Mouse (Mus musculus): ENCODE measurements around the gene Med8. TPM values are rescaled to one million over a fixed set of nuclear protein-coding genes. Genes with fewer than 3 reads are reported as not detected.
A peak's percentile ranks its signal among the peaks of the same experiment; 100 is the strongest.

Med8 gene
- polyA plus RNA-seq, 1 experiment from 2014 or later: 69.4 TPM

DNA sequence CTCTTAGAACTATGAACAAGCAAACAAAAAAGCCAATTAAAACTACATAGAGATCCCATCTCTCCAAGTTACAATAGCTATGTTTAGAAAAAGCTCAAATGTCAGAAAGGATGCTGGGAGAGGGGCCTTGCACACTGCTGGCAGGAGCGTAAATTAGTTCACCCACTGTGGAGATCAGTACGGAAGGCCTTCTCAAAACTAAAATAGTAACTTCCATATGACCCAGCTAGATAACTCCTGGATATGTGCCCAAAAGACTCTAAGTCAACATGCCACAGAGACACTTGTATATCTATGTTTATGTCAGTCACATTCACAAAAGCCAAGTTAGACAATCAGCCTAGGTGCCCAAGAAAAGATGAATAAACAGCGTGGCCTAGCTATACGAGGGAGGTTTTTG is 13.8 kb upstream of the Med8 start:
- H3K27me3 ChIP-seq (ENCODE audit: control insufficient read depth, insufficient read depth, low read length): no peaks in the 10 kb centered on the region
- 21% methylated on average over 4 of the region's 4 CpGs for WGBS
- peaks cover 88% of the 10 kb centered on the region for H3K36me3 ChIP-seq (ENCODE audit: control insufficient read depth, insufficient read depth, low read length)
- no peak overlapping the region for H3K4me2 ChIP-seq (ENCODE audit: low read length)
- no peaks in the 10 kb centered on the region for H3K9me3 ChIP-seq (ENCODE audit: control insufficient read depth, low read length)
- 0 out of 2 replicates have a peak, but pooled peaks have one; percentile 23 for ATAC-seq (ENCODE audit: insufficient number of reproducible peaks, insufficient read depth, low FRiP score, low read depth)
- H3K4me1 ChIP-seq (ENCODE audit: control insufficient read depth in 2 of 2, insufficient read depth in 2 of 2, low read length in 2 of 2): peaks cover 15 to 21% of the 10 kb centered on the region in 2 experiments
- H3K27ac ChIP-seq (replicated peaks in 1 of 2; ENCODE audit: control insufficient read depth in 1 of 2, insufficient read depth in 1 of 2, low read depth in 2 of 2, low read length in 2 of 2): peak overlapping the region; percentile 83
- no peak overlapping the region for H3K9ac ChIP-seq (ENCODE audit: low read length)
- H3K4me3 ChIP-seq (ENCODE audit: control insufficient read depth in 1 of 2, insufficient read depth in 1 of 2, low read depth in 1 of 2, low read length in 2 of 2): no peak overlapping the region

DNA sequence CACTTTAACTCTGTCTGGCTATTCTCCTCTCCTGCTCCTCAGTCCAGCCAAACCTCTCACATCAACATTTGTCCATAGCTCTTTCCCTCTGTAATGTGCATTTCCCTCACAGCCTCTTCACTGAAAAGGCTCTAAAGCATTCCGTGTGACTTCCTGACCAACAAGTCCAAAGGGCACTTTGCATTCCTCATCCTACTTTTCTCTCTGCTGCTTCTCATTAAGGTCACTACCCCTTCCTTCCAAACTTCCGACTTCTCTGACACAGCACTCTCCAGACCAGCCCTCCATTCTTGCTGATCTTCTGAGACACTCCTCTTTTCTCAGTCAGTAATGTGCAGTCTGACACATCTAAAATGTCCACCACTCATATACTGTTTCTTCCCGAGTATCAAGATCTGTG is 12.7 kb upstream of the Med8 start:
- H3K9ac ChIP-seq (ENCODE audit: low read length): no peak overlapping the region
- WGBS: 66% methylated on average over 3 of the region's 3 CpGs
- H3K9me3 ChIP-seq (ENCODE audit: control insufficient read depth, low read length): no peaks in the 10 kb centered on the region
- H3K27ac ChIP-seq (replicated peaks in 1 of 2; ENCODE audit: control insufficient read depth in 1 of 2, insufficient read depth in 1 of 2, low read depth in 2 of 2, low read length in 2 of 2): peak overlapping the region in 1 of 2 experiments; percentile 35; a peak in 1 of 4 replicates
- H3K36me3 ChIP-seq (ENCODE audit: control insufficient read depth, insufficient read depth, low read length): peaks cover 88% of the 10 kb centered on the region
- peaks cover 15 to 21% of the 10 kb centered on the region in 2 experiments for H3K4me1 ChIP-seq (ENCODE audit: control insufficient read depth in 2 of 2, insufficient read depth in 2 of 2, low read length in 2 of 2)
- H3K4me3 ChIP-seq (ENCODE audit: control insufficient read depth in 1 of 2, insufficient read depth in 1 of 2, low read depth in 1 of 2, low read length in 2 of 2): no peak overlapping the region
- no peak for ATAC-seq (ENCODE audit: insufficient number of reproducible peaks, insufficient read depth, low FRiP score, low read depth)
- no peaks in the 10 kb centered on the region for H3K27me3 ChIP-seq (ENCODE audit: control insufficient read depth, insufficient read depth, low read length)
- H3K4me2 ChIP-seq (ENCODE audit: low read length): no peak overlapping the region

DNA sequence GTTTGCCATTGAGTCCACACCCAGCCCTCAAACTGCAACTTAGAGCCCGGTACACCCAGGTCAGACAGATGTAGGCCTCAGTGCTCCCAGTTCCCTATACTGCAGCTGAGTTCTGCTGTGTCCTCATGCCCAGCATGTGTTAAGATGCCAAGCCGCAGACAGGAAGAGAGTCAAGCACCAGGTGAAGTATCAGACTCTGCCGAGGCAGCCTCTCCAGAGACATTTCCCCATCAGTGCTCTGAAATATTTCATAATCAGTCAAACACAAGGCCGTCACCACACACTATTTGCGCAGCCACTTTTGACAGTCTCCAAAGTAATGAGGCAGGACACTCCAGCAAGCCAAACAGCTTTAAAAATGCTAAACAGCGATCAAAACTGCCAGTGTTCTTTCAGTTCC is 10.7 kb upstream of the Med8 start:
- no peak for ATAC-seq (ENCODE audit: insufficient number of reproducible peaks, insufficient read depth, low FRiP score, low read depth)
- peaks cover 15 to 24% of the 10 kb centered on the region in 2 experiments for H3K4me1 ChIP-seq (ENCODE audit: control insufficient read depth in 2 of 2, insufficient read depth in 2 of 2, low read length in 2 of 2)
- H3K27ac ChIP-seq (replicated peaks in 1 of 2; ENCODE audit: control insufficient read depth in 1 of 2, insufficient read depth in 1 of 2, low read depth in 2 of 2, low read length in 2 of 2): no peak overlapping the region
- H3K27me3 ChIP-seq (ENCODE audit: control insufficient read depth, insufficient read depth, low read length): no peaks in the 10 kb centered on the region
- H3K9ac ChIP-seq (ENCODE audit: low read length): no peak overlapping the region
- WGBS: 93% methylated on average over 6 of the region's 6 CpGs
- no peak overlapping the region for H3K4me2 ChIP-seq (ENCODE audit: low read length)
- H3K9me3 ChIP-seq (ENCODE audit: control insufficient read depth, low read length): no peaks in the 10 kb centered on the region
- peaks cover 88% of the 10 kb centered on the region for H3K36me3 ChIP-seq (ENCODE audit: control insufficient read depth, insufficient read depth, low read length)
- no peak overlapping the region for H3K4me3 ChIP-seq (ENCODE audit: control insufficient read depth in 1 of 2, insufficient read depth in 1 of 2, low read depth in 1 of 2, low read length in 2 of 2)

DNA sequence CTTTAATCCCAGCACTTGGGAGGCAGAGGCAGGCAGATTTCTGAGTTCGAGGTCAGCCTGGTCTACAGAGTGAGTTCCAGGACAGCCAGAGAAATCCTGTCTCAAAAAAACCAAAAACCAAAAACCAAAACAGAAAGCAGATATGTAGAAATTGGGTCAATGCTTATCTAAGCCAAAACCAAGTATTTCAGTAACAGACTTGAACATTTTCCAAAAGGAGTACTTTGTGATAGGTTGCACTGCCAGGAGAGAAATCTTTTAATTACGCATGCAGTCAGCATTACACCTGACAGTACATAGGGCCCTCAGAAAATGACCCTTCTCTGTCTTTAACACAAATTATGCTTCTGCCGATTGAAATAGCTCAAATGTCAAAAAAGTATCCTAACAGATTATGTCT is 7.7 kb upstream of the Med8 start:
- Histone ChIP-seq H3K27ac (replicated peaks in 1 of 2; ENCODE audit: control insufficient read depth in 1 of 2, insufficient read depth in 1 of 2, low read depth in 2 of 2, low read length in 2 of 2) (no peak overlapping the region), H3K36me3 (ENCODE audit: control insufficient read depth, insufficient read depth, low read length) (peaks cover 80% of the 10 kb centered on the region), H3K27me3 (ENCODE audit: control insufficient read depth, insufficient read depth, low read length) (no peaks in the 10 kb centered on the region), H3K4me3 (ENCODE audit: control insufficient read depth in 1 of 2, insufficient read depth in 1 of 2, low read depth in 1 of 2, low read length in 2 of 2) (no peak overlapping the region), H3K9me3 (ENCODE audit: control insufficient read depth, low read length) (no peaks in the 10 kb centered on the region), H3K4me2 (ENCODE audit: low read length) (no peak overlapping the region), H3K9ac (ENCODE audit: low read length) (no peak overlapping the region), H3K4me1 (ENCODE audit: control insufficient read depth in 2 of 2, insufficient read depth in 2 of 2, low read length in 2 of 2) (peaks cover 0 to 4% of the 10 kb centered on the region in 2 experiments; a peak in 1 of 4 replicates)
- no peak for ATAC-seq (ENCODE audit: insufficient number of reproducible peaks, insufficient read depth, low FRiP score, low read depth)
- 95% methylated on average over 3 of the region's 3 CpGs for WGBS

DNA sequence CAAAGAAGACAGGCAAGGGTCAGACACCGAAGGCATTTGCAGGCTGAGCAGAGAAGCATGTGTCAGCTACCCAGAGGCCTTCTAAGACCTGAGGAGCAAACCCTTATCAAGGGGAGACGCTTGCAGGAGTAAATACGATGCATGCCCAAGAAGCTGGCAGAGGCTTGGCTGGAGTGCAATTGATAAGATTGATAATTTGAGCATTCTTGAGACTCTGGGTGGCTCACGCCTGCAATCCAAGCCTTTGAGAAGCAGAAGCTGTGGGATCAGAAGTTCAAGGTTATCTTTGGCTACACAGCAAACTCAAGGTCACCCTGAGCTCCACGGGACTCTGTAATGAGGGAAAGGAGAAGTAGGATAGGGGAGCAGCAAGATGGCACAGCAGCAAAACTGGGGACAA is 7.2 kb upstream of the Med8 start:
- WGBS: 62% methylated on average over 5 of the region's 5 CpGs
- Histone ChIP-seq H3K36me3 (ENCODE audit: control insufficient read depth, insufficient read depth, low read length) (peaks cover 75% of the 10 kb centered on the region), H3K9ac (ENCODE audit: low read length) (no peak overlapping the region), H3K9me3 (ENCODE audit: control insufficient read depth, low read length) (no peaks in the 10 kb centered on the region), H3K4me2 (ENCODE audit: low read length) (no peak overlapping the region), H3K4me1 (ENCODE audit: control insufficient read depth in 2 of 2, insufficient read depth in 2 of 2, low read length in 2 of 2) (peaks cover 0 to 4% of the 10 kb centered on the region in 2 experiments; a peak in 1 of 4 replicates), H3K27ac (replicated peaks in 1 of 2; ENCODE audit: control insufficient read depth in 1 of 2, insufficient read depth in 1 of 2, low read depth in 2 of 2, low read length in 2 of 2) (no peak overlapping the region), H3K27me3 (ENCODE audit: control insufficient read depth, insufficient read depth, low read length) (no peaks in the 10 kb centered on the region), H3K4me3 (ENCODE audit: control insufficient read depth in 1 of 2, insufficient read depth in 1 of 2, low read depth in 1 of 2, low read length in 2 of 2) (no peak overlapping the region)
- no peak for ATAC-seq (ENCODE audit: insufficient number of reproducible peaks, insufficient read depth, low FRiP score, low read depth)

DNA sequence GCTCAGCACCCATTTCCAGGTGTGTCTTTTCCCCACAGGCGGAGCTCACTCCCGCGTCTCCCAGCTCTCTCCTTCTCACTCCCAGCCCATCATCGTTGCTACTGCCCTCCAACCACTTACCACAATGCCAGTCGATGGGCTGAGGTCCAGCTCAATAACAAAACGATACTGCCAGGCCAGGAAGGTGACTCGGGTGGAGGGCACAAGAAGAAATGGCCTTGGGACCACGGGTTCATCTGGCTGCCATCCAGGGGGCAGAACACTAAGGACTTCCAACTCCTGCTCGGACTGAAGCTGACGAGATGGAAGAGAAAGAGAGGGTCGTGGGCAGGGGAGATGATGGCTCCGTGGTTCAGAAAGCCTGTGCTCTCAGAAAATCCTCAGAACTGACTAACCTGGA is 6.4 kb upstream of the Med8 start:
- H3K27ac ChIP-seq (replicated peaks in 1 of 2; ENCODE audit: control insufficient read depth in 1 of 2, insufficient read depth in 1 of 2, low read depth in 2 of 2, low read length in 2 of 2): no peak overlapping the region
- no peak overlapping the region for H3K4me3 ChIP-seq (ENCODE audit: control insufficient read depth in 1 of 2, insufficient read depth in 1 of 2, low read depth in 1 of 2, low read length in 2 of 2)
- peaks cover 68% of the 10 kb centered on the region for H3K36me3 ChIP-seq (ENCODE audit: control insufficient read depth, insufficient read depth, low read length)
- WGBS: 90% methylated on average over 12 of the region's 12 CpGs
- H3K9ac ChIP-seq (ENCODE audit: low read length): no peak overlapping the region
- H3K4me1 ChIP-seq (ENCODE audit: control insufficient read depth in 2 of 2, insufficient read depth in 2 of 2, low read length in 2 of 2): peaks cover 0 to 4% of the 10 kb centered on the region in 2 experiments; a peak in 1 of 4 replicates
- no peak for ATAC-seq (ENCODE audit: insufficient number of reproducible peaks, insufficient read depth, low FRiP score, low read depth)
- H3K9me3 ChIP-seq (ENCODE audit: control insufficient read depth, low read length): no peaks in the 10 kb centered on the region
- no peaks in the 10 kb centered on the region for H3K27me3 ChIP-seq (ENCODE audit: control insufficient read depth, insufficient read depth, low read length)
- no peak overlapping the region for H3K4me2 ChIP-seq (ENCODE audit: low read length)

DNA sequence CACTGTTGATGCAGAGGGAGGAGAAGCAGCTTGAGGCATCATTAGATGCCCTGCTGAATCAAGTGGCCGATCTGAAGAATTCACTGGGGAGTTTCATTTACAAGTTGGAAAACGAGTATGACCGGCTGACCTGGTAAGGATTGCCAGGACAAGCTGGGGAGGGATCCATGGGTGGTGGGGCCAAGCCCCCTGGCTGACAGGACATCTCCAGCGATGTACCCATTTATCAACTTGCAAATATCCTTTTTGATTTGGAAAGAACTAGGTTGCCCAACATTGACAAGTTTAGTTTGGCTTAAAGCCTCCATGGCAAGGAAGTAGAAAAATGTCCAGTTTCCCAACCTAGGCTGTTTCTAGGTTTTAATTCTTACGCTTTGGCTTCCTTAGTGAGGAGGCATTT is 1.7 kb downstream of the Med8 start:
- Histone ChIP-seq H3K4me2 (ENCODE audit: low read length) (no peak overlapping the region), H3K4me3 (ENCODE audit: control insufficient read depth in 1 of 2, insufficient read depth in 1 of 2, low read depth in 1 of 2, low read length in 2 of 2) (no peak overlapping the region), H3K4me1 (ENCODE audit: control insufficient read depth in 2 of 2, insufficient read depth in 2 of 2, low read length in 2 of 2) (peaks cover 2 to 15% of the 10 kb centered on the region in 2 experiments), H3K27me3 (ENCODE audit: control insufficient read depth, insufficient read depth, low read length) (no peaks in the 10 kb centered on the region), H3K36me3 (ENCODE audit: control insufficient read depth, insufficient read depth, low read length) (peaks cover 48% of the 10 kb centered on the region), H3K9me3 (ENCODE audit: control insufficient read depth, low read length) (no peaks in the 10 kb centered on the region), H3K9ac (ENCODE audit: low read length) (no peak overlapping the region), H3K27ac (replicated peaks in 1 of 2; ENCODE audit: control insufficient read depth in 1 of 2, insufficient read depth in 1 of 2, low read depth in 2 of 2, low read length in 2 of 2) (no peak overlapping the region)
- no peak for ATAC-seq (ENCODE audit: insufficient number of reproducible peaks, insufficient read depth, low FRiP score, low read depth)
- 91% methylated on average over 5 of the region's 5 CpGs for WGBS

DNA sequence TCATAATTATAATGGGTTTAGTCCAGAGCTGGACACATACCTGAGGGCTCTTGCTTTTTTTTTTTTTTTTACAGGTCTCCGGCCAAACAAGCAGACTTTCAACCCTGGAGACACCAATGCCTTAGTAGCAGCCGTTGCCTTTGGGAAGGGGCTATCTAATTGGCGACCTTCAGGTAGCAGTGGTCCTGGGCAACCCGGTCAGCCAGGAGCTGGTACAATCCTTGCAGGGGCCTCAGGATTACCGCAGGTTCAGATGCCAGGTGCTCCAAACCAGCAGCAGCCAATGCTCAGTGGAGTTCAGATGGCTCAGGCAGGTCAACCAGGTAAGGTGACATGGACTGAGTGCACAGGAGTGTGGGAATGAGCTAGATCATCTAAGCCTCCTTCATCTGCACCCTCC is 4.4 kb downstream of the Med8 start:
- Histone ChIP-seq H3K4me3 (ENCODE audit: control insufficient read depth in 1 of 2, insufficient read depth in 1 of 2, low read depth in 1 of 2, low read length in 2 of 2) (no peak overlapping the region), H3K27me3 (ENCODE audit: control insufficient read depth, insufficient read depth, low read length) (no peaks in the 10 kb centered on the region), H3K4me1 (ENCODE audit: control insufficient read depth in 2 of 2, insufficient read depth in 2 of 2, low read length in 2 of 2) (peaks cover 0 to 9% of the 10 kb centered on the region in 2 experiments; a peak in 2 of 4 replicates), H3K4me2 (ENCODE audit: low read length) (no peak overlapping the region), H3K9ac (ENCODE audit: low read length) (no peak overlapping the region), H3K36me3 (ENCODE audit: control insufficient read depth, insufficient read depth, low read length) (peaks cover 75% of the 10 kb centered on the region), H3K27ac (replicated peaks in 1 of 2; ENCODE audit: control insufficient read depth in 1 of 2, insufficient read depth in 1 of 2, low read depth in 2 of 2, low read length in 2 of 2) (no peak overlapping the region), H3K9me3 (ENCODE audit: control insufficient read depth, low read length) (no peaks in the 10 kb centered on the region)
- ATAC-seq (ENCODE audit: insufficient number of reproducible peaks, insufficient read depth, low FRiP score, low read depth): no peak
- 95% methylated on average over 5 of the region's 5 CpGs for WGBS

All from heart, embryonic 14.5 days (tissue).